16 mouse cellular contexts compared by ENCODE assay signal in the genomic region with DNA sequence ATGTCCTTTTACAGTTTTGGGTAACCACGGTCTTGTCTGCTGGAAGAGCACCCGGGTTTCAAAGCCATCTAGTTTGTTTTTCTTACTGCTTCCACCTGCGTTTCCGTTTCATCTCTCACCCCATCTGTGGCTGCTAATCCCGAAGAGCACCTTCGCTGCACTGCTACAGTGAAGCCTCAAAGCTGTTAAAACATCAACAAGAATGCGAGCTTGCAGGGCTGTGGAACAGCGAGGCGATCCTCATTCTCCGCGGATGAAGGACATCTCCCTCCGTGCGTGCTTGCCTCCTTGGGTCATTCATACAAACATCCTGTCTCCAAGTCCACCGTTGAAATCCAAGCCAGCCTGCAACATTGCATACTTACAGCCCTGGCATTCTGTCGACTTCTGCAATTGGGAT. TPM values are rescaled to one million over a fixed set of nuclear protein-coding genes. Genes with fewer than 3 reads are reported as not detected.
DNase-seq lines count a peak whose midpoint lies in the region; ATAC-seq and TF ChIP-seq lines count a peak whose summit lies in the region.
"Had no signal": no experiment of that assay in that cellular context is flagged by ENCODE, and none has a peak within 500 bp of the region (broad histone marks: within the 10 kb centered on the region; RNA-seq: fewer than 3 reads in every experiment).

No protein-coding gene starts in this region.

- no peak overlapping the region for H3K4me3 ChIP-seq in heart, embryonic 14.5 days (ENCODE audit: control insufficient read depth in 1 of 2, insufficient read depth in 1 of 2, low read depth in 1 of 2, low read length in 2 of 2)
- no peak overlapping the region for H3K4me3 ChIP-seq in lung, postnatal 0 days (ENCODE audit: low read depth, low read length)
- H3K4me3 ChIP-seq: embryonic facial prominence, embryonic 15.5 days; forebrain, embryonic 15.5 days had no signal

- no peak overlapping the region for H3K27ac ChIP-seq in heart, embryonic 14.5 days (replicated peaks in 1 of 2; ENCODE audit: control insufficient read depth in 1 of 2, insufficient read depth in 1 of 2, low read depth in 2 of 2, low read length in 2 of 2)
- H3K27ac ChIP-seq in lung, postnatal 0 days (ENCODE audit: low read length) = no peak overlapping the region
- H3K27ac ChIP-seq: embryonic facial prominence, embryonic 15.5 days; forebrain, embryonic 15.5 days; liver, embryonic 14.5 days had no signal

- no peak overlapping the region for H3K9ac ChIP-seq in heart, embryonic 14.5 days (ENCODE audit: low read length)
- H3K9ac ChIP-seq in lung, postnatal 0 days (replicated peaks; ENCODE audit: low read depth) = no peak overlapping the region
- H3K9ac ChIP-seq: embryonic facial prominence, embryonic 15.5 days; forebrain, embryonic 15.5 days; liver, embryonic 14.5 days had no signal

- WGBS in heart, embryonic 14.5 days = 35% methylated on average over 15 of the region's 15 CpGs
- 19% methylated on average over 15 of the region's 15 CpGs for WGBS in lung, postnatal 0 days

- TF ChIP-seq EP300 in lung, postnatal 0 days (IDR thresholded peaks at IDR 0.05) = no peak

- no peak for TF ChIP-seq CTCF in lung, postnatal 0 days (IDR thresholded peaks at IDR 0.05)

- no peaks in the 10 kb centered on the region for H3K9me3 ChIP-seq in heart, embryonic 14.5 days (ENCODE audit: control insufficient read depth, low read length)
- no peaks in the 10 kb centered on the region for H3K9me3 ChIP-seq in lung, postnatal 0 days (ENCODE audit: low read length)
- H3K9me3 ChIP-seq: embryonic facial prominence, embryonic 15.5 days; forebrain, embryonic 15.5 days had no signal

- DNase-seq in heart, adult 9 months (ENCODE audit: low spot score in 2 of 2) = no peak
- DNase-seq in lung, postnatal 0 days (ENCODE audit: low spot score) = no peak
- DNase-seq in lung, postnatal 4 days = no peak
- DNase-seq in thymus, postnatal 14 days = peak; percentile 69
- no peak for DNase-seq in layer of hippocampus, adult 9-11 months
- DNase-seq in layer of hippocampus, postnatal 14 days (ENCODE audit: low spot score in 2 of 2) = no peak
- DNase-seq: cerebellum, adult 9-11 months; kidney, postnatal 25 days had no signal

- no peaks in the 10 kb centered on the region for H3K36me3 ChIP-seq in heart, embryonic 14.5 days (ENCODE audit: control insufficient read depth, insufficient read depth, low read length)
- no peaks in the 10 kb centered on the region for H3K36me3 ChIP-seq in lung, postnatal 0 days (ENCODE audit: insufficient read depth, low read length)
- H3K36me3 ChIP-seq: embryonic facial prominence, embryonic 15.5 days; forebrain, embryonic 15.5 days had no signal

- no peak for ATAC-seq in heart, embryonic 14.5 days (ENCODE audit: insufficient number of reproducible peaks, insufficient read depth, low FRiP score, low read depth)
- no peak for ATAC-seq in lung, postnatal 0 days
- peak; percentile 30 for ATAC-seq in inflammation-experienced regulatory T-cells, adult 6 months

- peaks cover 0 to 2% of the 10 kb centered on the region in 2 experiments; a peak in 1 of 4 replicates for H3K4me1 ChIP-seq in heart, embryonic 14.5 days (ENCODE audit: control insufficient read depth in 2 of 2, insufficient read depth in 2 of 2, low read length in 2 of 2)
- no peaks in the 10 kb centered on the region for H3K4me1 ChIP-seq in lung, postnatal 0 days (ENCODE audit: insufficient read depth, low read depth, low read length)
- H3K4me1 ChIP-seq: embryonic facial prominence, embryonic 15.5 days had no signal

- no peaks in the 10 kb centered on the region for H3K27me3 ChIP-seq in heart, embryonic 14.5 days (ENCODE audit: control insufficient read depth, insufficient read depth, low read length)
- H3K27me3 ChIP-seq in lung, postnatal 0 days (replicated peaks; ENCODE audit: insufficient read depth, low read length) = no peaks in the 10 kb centered on the region
- H3K27me3 ChIP-seq: embryonic facial prominence, embryonic 15.5 days; forebrain, embryonic 15.5 days had no signal

- 0 out of 2 replicates have a peak overlapping the region, but pooled peaks have one; percentile 7 for H3K4me2 ChIP-seq in heart, embryonic 14.5 days (ENCODE audit: low read length)
- H3K4me2 ChIP-seq in lung, postnatal 0 days (replicated peaks; ENCODE audit: low read depth, low read length) = 0 out of 2 replicates have a peak overlapping the region, but pooled peaks have one; percentile 9
- H3K4me2 ChIP-seq: embryonic facial prominence, embryonic 15.5 days; forebrain, embryonic 15.5 days had no signal

RNA-seq across cellular contexts. Expression of a gene that starts 51.5 kb away (rescaled TPM):
- polyA plus RNA-seq in heart, embryonic 14.5 days (2014; fragmentation: Nextera tagmentation; extraction: Ambion mirVana) = not detected in 2 replicates
- polyA plus RNA-seq in lung, postnatal 0 days (2015; fragmentation: Nextera tagmentation; extraction: Ambion mirVana) = 1.2 and 2.2 TPM in 2 replicates
- polyA plus RNA-seq in inflammation-experienced regulatory T-cells, adult 6 months (2017; shearing (Covaris generic)) = 1,000 to 10,000 TPM; 1,311 to 1,764 (median 1,493) TPM
- total RNA-seq in layer of hippocampus, postnatal 14 days (2021) = not detected
- total RNA-seq: gastrocnemius, adult 8-10 months; left cerebral cortex, postnatal 14 days had no signal
- polyA plus RNA-seq: liver, embryonic 14.5 days; midbrain, embryonic 16.5 days had no signal

Comparison
In these comparisons a context has a peak if more than half of its experiments do, and no peak if none do; other contexts are left out.
1. RNA of a gene that starts 51.5 kb away (polyA plus RNA-seq): 1,311 to 1,764 TPM in inflammation-experienced regulatory T-cells, adult 6 months; 1.2 to 2.2 TPM in lung, postnatal 0 days and not detected in heart, embryonic 14.5 days; every median in the first group is over 100 times any median in the second.